Mouse (Mus musculus) cerebellum, postnatal 4 days (tissue): ENCODE results near the gene Gmeb1.
A peak's percentile ranks its signal among the peaks of the same experiment; 100 is the strongest.
"Not testable (repeated sequence)": the region's sequence is repeated elsewhere in the genome, so short reads cannot be mapped to it uniquely, and the experiment has no call there.

Source experiments
- DNase-seq, 2 experiments: peaks; one replicate each; pipeline ENCODE4 v3.0.0; 2022; ENCODE audit warnings: low spot score in 2 of 2, mixed read lengths in 1 of 2

The Gmeb1 gene

DNA sequence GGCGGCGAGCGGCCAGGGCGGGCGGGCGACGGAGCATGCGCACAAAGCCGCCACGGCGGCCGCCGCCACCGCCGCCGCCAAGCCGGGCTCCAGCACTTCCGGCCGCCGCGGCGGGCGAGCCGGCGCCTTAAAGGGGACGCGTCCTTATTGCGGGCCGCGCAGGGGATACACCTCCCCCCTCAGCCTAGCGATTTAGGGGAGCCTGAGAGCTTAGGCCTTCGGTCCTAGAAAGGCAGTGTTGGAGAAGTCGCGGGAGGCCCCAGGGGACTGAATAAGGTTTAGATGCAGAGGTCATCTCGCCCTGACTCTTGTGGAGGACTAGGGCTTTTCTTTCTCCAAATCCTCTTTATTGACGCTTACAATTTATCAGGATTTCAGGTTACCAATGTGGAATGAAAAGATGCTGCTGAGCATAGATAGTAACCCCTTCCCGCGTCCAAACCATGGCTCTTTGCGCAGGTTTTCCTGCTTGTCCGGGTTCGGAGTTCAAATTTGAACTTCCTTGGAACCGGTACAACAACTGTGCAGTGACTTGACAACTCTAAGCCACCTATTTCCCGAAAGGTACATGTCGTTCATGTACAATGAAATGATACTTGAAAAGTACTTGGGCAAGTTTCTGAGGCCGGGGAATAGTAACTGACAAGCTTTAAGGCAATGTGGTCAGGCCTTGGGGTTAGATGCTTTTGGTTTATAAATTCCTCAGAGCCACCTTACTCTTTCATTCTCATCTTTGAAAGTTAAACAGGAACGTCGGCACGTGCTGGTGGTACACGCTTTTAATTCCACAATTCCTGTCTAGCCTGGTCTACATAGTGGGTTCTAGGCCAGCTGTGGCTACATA, at the start of gene Gmeb1:
TSS of gene Gmeb1 (minus strand) at position 89 of the 844 bp plus-strand sequence.
- DNase-seq, result peak; percentile 47 to 76

DNA sequence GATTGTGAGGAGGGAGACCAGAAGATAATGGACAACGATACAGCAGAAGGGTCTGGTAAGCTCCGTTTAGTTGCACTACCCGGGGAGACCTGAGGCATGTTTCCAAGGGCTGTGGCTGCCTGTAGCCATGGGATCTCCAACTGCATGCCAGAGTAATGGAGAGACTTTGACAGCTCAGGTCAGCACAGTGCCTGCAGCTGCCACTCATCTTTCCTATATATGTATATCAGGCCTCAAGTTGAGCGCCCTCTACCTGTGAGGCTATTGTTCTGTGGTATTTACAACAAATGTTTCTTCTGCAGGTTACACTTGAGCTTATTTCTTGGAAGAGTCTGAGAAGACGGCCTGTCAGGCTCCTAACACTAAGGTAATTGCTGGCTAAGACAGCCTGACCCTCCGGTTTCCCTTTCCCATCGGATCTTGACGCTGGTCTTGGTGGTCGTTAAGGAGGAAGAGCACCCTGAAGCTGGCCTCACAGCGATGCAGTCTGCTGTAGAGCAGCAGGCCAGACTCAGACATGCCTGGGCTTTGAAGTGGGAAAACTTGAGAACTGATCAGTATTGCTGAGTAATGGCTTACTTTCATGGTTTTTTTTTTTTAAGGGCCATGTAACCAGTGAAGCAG, 48.6 kb upstream of the Gmeb1 start:
- peak in 1 of 2 experiments; percentile 28 for DNase-seq

DNA sequence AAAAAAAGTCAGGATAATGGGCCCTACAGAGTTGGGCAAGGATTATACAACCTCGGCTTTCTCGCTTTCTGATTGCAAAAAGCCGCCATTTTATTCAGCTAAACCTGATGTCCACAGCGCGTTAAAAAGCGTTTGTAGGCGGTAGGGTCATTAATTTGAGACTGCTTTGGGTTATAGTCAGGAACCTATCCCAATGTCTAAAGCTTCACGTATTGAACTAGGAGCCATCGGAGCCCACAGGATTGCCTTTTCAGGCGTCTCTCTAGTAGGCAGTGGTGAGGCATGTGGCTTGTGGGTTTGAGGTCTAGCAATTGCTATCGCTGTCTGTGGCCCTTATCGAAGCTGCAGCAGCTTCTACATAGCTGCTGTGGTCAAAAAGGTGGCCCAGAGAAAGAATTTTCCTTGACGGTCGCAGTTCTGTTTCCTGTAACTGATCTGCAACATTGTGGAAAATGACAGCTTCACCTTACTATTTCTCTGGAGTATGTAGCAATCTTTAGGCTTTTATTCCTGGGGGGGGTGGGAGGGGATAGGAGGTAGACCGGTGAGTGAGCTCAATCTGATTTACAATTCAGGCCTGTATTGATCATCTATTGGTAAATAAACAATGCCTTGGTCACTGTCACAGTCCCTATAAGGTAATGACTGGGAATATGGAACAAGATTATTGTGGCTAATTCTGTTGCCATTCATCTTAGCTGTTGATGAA, 47.9 kb upstream of the Gmeb1 start:
- DNase-seq, result peak in 1 of 2 experiments; percentile 24

DNA sequence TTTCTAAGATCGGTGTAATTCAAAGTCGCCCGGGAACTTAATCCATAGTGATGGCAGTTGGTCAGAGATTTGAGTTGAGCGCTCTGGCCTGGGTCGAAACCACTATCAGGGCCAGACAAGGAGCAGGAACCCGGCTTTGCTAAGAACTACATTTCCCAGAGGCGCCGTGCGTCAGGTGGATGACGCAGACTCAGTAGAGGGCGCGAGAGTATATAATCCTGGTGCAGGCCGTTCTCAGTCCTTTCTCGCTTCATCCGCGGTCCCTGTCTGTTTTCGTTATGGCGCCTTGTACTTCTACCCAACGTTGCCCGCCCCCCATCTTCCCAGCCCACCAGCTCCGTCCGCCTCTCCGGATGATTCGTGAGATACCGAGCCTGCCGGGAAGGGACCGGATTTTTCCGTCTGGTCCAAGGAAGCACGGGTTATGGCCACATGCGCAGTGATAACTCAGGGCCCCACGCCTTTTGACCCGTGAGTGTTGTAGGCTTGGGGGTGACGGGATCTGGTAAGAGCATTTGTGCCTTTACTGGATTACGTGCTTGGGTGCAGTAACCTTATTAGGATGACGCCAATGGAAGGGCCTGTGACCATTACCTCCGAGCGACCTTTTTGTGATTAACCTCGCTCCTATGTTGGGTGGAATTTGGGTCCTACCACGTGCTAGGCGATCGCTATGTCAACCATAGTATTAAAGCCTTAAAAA, 47.2 kb upstream of the Gmeb1 start:
- peak; percentile 69 to 83 for DNase-seq

DNA sequence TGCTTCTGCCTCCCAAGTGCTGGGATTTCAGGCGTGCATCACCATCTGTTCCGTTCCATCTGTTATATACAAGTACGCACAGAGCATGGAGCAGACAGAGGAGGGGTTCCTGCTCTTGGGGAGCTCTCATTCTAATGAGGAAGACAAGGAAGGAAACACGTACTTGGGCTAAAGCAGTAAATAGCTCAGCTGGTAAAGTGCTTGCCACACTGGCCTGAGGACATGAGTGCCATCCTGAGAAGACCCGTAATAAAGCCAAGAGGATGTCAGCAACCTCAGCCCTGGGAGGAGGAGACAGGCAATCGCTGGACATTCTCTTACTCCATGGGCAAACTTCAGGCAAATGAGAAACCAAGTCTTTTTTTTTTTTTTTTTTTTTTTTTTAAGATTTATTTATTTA, 44.6 kb upstream of the Gmeb1 start:
- DNase-seq, result no peak

DNA sequence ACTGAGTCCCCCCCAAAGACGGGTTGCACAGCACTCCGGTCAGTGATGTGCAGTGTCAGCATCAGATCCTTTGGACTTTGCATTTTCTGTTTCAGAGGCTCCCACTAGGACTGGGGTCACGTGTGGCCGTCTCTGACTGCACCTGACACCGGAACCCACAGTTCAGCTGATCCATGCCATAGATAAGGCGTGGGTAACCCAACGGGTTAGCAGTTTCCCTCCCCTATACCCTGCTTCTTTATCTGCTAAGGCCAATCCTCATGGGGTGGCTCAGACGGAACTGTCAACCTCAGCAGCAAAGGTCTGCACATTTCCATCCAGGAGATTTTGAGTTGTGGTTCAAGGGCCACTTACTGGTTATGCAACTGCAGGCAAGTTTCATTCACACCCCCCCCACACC, 43.9 kb upstream of the Gmeb1 start:
- no peak for DNase-seq

DNA sequence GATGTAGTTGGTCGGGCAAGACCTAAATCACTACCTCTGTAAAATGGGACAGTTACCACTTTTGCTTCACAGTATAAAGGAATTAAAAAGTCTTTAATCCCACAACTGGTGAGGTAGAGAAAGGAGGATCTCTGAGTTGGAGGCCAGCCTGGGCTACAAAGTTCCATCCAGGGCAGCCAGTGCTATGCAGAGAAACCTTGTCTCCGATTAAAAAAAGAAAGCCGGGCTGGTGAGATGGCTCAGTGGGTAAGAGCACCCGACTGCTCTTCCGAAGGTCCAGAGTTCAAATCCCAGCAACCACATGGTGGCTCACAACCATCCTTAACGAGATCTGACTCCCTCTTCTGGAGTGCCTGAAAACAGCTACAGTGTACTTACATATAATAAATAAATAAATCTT, 42.1 kb upstream of the Gmeb1 start:
- DNase-seq, result not testable (repeated sequence)

DNA sequence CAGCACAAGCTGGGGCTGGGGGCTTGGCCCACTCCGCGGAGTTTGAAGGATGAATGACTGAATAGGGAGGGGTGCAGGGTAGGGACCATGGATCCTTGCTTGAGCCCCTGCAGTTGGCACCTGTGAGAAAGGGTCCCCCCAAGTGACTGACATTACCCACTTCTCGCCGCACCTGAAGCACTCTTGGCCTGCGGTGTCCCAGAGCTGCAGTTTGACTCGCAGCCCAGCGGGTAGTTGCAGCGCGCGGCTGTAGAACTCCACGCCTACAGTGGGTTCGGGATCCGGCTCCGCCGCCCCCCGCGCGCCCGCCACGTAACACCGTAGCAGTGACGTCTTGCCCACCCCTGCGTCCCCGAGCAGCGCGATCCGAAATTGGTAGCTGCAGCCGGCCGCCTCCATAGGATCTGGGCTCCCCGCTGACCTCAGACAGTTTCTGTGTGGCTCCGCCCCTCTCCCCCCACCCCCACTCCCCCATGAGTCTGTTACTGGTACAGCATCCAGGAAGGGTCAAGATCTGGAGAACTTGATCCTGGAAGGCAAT, 41.6 kb upstream of the Gmeb1 start, which contains the start of gene Rab42:
TSS of gene Rab42 (minus strand) at position 447 of the 541 bp plus-strand sequence.
- peak; percentile 38 to 49 for DNase-seq

DNA sequence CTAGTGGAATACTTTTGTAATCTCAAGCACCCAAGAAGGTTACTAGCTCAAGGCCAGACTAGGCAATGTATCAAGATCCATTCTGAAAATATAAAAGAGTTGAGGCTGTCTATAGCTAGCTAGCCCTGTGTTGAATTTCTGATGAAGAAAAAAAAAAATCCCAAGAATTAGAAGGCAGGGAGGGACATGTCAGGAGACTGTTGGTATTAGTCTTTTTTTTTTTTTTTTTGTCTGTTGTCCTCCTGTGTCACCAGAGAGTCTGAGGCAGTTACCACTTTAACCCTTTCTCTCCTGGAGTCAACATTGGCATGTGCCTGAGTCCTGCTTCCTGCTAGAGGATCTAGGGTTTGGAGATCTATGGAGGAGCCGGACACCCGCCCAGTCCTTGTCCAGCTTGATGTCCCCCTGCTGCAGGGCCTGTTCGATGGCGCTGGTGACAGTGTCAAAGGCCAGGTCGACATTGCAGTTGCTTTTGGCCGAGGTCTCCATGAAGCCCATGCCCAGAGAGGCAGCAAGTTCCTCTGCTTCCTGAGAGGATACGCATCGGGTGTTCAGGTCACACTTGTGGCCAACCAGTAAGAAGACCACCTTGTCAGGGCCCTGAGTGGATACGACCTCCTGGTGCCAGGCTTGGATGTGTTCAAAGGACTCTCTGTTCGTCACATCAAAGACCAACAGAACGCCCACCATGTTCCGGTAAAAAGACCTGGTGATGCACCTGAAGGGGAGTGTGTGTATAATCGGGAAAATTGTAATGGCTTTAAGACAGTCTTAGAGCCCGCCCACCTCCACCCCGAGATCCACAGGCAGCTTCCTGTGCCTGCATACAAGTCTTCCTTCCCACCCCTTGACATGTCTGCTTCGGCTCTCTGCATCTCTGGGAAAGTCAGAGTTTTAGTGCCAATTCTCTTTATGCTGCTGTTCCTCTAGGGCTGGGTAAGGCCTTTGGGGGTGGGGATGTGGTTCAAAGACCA, 40.9 kb upstream of the Gmeb1 start:
- DNase-seq, result no peak

DNA sequence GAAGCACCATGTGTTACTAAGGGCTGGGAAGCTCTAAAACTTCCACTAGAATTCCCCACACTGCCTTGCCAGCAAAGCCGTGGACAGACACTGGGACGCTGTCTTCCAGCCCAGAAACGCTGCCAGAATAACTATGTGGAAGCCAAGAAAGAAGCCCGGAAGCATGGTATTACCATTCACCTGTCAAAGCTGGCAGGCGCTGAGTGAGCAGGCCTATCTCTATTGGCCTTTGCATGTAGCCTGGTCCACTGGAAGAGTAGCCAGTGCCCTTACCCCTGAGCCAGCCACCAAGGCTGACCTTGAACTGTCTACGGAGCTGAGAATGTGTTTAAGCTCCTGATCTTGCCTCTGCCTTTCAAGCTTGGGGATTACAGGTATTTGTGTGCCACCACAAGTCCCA, 40.1 kb upstream of the Gmeb1 start:
- no peak for DNase-seq

DNA sequence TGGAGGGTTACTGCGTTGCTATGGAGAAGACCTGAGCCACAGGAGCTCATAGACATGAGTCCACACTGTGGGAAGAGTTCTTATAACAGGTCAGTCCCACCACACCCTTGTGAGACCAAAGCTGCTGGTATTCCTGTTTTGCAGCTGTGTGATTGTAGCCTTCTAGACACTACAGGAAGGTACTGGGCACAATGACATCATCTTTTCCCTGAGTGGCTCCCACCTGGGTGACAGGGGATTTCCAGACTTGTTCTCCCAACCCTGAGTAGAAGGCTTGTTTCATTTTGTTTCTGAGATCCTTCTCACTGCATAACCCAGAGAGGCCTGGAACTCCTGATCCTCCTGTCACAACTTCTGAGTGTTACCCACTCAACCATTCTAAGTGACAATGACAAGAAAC, 38.4 kb upstream of the Gmeb1 start:
- no peak for DNase-seq

DNA sequence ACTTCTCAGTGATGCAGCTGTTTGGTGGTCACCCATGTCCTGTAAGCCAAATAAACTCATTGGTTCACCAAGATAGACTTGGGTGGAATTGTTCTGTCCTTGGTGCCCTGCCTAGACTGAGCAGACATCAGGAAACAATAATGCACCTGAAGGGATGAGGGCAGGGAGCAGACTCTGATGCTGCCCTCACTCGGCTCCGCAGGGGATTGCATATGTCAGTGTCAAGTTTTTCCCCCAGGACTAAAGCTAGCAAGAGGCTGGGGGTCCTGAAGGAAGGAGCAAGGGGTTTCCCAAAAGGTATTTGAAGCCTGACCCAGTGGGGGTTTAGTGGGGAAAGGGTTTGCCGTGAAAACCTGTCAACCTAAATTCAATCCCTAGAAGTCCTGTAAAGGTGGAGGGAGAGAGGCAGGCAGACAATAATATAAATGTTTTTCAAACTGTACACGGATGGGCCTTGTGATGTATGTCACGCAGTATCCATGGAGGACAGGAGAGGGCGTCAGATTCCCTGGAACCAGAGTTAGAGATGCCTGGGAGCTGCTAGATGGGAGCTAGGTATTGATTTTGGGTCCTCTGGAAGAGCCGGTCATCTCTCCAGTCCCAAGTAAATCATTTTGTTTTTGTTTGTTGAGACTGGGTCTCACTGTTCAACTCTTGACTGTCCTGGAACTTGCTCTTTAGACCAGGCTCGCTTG, 34.4 kb upstream of the Gmeb1 start:
- no peak for DNase-seq

DNA sequence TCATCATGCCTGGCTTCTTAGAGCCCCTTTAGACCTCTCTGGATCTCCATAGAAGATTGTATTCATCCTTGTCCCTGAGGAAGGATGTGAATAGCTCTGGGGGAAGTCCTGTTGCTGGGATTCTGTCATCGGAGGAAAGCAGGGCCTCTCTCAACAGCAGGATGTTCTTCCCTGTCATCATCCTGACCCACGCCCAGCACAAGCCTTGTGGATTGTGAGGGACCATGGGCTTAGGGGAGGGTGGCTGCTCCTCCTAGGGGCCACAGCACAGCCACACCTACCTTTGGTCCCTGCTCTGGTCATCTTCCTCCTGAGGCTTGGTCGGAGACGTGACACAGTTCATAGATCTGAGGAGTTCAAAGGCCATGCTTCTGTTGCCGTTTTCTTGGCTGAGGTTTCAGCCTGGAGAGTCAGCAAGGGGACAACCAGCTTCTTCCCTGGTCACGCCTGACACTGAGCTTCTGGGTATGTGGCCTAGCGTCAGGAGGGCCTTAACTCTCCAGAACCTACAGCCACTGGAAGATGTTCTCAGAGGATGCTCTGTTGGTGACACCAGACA, 32.4 kb upstream of the Gmeb1 start:
- DNase-seq, result no peak

DNA sequence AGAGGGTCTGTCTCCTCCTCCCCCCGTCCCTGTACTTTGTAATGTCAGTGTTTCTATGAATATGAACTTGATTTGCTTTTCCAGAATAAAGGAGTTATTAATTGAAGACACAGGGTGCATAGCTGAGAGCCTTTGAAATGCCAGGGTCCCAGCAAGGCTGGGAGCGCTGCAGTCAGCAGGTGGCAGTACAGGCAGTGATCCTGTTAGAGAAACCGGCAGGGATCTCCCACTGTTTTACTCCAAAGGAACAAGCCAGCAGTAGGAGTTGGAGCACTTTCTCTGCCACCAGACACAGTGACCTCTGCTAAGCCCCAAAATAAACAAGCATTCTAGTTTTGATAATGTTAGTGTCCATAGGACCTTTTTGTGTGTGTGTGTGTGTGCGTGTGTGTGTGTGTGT, 31.6 kb upstream of the Gmeb1 start:
- peak in 1 of 2 experiments; percentile 35 for DNase-seq

DNA sequence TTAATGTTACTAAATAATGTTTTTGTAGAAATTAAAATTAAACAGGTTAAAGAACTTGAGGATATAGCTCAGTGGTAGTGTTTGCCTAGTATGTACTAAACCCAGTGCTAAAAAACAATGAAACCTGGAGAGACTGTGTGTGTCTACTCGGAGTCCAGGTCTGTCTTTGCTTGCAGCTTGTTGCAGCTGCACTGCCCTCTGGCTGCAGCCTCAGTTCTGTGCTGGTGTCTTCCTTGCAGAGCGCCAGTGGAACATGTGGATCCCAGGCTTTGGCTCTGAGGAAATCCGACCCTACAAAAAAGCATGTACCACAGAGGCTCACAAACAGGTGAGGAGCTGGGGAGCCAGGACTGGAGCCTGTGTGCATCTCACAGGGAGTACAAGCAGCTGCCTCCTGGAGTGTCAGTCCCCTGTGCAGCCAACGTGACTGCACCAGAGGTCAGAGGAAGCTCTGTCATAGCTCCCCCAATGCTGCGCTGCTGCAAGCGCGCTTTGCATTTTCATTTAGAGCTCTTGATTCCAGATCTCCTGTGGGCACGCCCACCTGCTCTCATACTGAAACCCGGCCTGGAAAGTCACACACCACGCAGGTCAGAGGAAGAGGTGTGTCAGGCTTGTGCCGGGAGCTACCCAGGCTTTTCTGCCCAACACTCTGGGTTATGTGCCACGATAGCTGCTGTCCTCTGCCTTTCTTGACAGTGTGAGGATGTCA, 30.4 kb upstream of the Gmeb1 start:
- DNase-seq, result no peak

DNA sequence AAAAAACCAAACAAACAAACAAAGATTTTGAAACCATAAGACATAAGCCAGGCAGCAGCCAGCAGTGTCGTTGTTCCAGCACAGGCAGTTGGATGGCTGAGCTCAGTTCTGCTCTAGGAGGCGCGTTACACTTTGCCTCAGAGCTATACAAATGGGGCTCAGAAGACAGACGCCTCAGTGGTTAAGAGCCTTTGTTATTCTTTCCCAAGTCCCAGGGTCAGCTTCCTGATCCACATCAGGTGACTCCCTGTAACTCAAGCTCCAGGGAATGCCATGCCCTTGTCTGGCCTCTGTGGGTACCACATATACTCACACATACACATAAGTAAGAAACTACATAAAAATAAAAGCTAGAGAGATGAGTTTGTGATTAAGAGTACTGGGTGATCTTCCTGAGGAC, 29.7 kb upstream of the Gmeb1 start:
- no peak for DNase-seq

DNA sequence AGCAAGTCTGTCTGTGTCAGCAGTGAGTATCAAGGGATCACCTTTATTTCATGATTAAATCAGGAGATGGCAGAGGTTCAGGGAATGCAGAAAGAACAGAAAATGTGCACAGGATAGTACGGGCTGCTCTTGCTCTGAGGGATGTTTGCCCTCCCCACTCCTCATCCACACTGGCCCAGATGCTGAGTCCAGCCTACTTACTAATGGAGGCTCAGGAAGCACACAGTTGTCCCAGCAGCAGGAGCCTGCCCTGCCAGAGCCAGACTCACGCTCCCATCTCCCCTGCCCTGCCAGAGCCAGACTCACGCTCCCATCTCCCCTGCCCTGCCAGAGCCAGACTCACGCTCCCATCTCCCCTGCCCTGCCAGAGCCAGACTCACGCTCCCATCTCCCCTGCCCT, 27.4 kb upstream of the Gmeb1 start:
- not testable (repeated sequence) for DNase-seq

DNA sequence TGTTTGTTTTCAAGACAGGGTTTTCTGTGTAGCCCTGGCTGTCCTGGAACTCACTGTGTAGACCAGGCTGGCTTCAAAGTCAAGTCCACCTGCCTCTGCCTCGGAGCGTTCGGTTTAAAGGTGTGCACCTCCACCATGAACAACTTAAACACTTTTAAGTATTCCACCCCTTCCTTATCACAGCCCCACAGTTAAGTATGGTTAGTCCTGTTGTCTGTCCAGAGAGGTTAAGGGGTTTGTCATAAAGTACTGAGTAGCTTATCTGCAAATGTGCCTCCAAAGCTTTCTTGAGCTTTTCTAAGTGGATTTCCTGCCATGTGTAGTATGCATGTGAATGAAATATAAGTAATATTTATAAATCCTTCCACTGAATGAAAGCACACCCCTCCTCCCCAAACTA, 14.5 kb upstream of the Gmeb1 start:
- DNase-seq, result no peak
